Mouse (Mus musculus) CH12.LX (cell line): ENCODE results near the gene Iars. TPM values are rescaled to one million over a fixed set of nuclear protein-coding genes. Genes with fewer than 3 reads are reported as not detected.

Source experiments
- DNase-seq: peaks from one replicate; pipeline ENCODE4 v3.0.0-alpha.2; 2013; ENCODE audit errors: extremely low read depth
- H3K27ac ChIP-seq: 2 replicates; pipeline ENCODE4 v1.5.1; 2012; ENCODE audit warnings: low read depth, mild to moderate bottlenecking, control low read depth, moderate library complexity; ENCODE audit not compliant: insufficient read depth
- H3K27me3 ChIP-seq: replicated peaks from 2 replicates; pipeline ENCODE3; 2012; ENCODE audit warnings: inconsistent platforms
- H3K36me3 ChIP-seq, 2 experiments: replicated peaks in 1 of 2; 2 replicates each; pipeline versions ENCODE3 to v1.6.1; 2012; ENCODE audit warnings: inconsistent platforms in 1 of 2, low read length in 1 of 2, mild to moderate bottlenecking in 1 of 2, mixed read lengths in 1 of 2, moderate library complexity in 1 of 2; ENCODE audit not compliant: control insufficient read depth in 1 of 2, insufficient read depth in 1 of 2
- H3K4me1 ChIP-seq, 2 experiments: 2 replicates each; pipeline ENCODE4 v1.6.1; 2012; ENCODE audit warnings: inconsistent platforms in 1 of 2, moderate library complexity in 1 of 2; ENCODE audit not compliant: insufficient read depth in 2 of 2, control insufficient read depth in 1 of 2
- H3K4me2 ChIP-seq: 2 replicates; pipeline ENCODE4 v1.6.1; 2012; ENCODE audit warnings: low read depth, mild to moderate bottlenecking, control low read depth; ENCODE audit not compliant: poor library complexity, insufficient read depth, severe bottlenecking
- H3K4me3 ChIP-seq, 3 experiments: fragments of 150-350 bp in 1 of 3; sonication (generic) in 1 of 3; replicated peaks in 1 of 3; 2 replicates each; pipeline versions ENCODE3 to v1.5.1; 2011 to 2012; ENCODE audit warnings: low read depth in 2 of 3, low read length in 2 of 3, mild to moderate bottlenecking in 2 of 3, moderate library complexity in 2 of 3, control low read depth in 1 of 3, improper control_type of control experiment in 1 of 3, inconsistent platforms in 1 of 3, mixed read lengths in 1 of 3; ENCODE audit not compliant: poor library complexity in 1 of 3
- H3K79me2 ChIP-seq: replicated peaks from 2 replicates; pipeline ENCODE4 v1.6.1; 2012; ENCODE audit warnings: mild to moderate bottlenecking, moderate library complexity; ENCODE audit not compliant: control insufficient read depth, poor library complexity, insufficient read depth, severe bottlenecking; ENCODE audit errors: extremely low read depth
- H3K9ac ChIP-seq: 2 replicates; pipeline ENCODE4 v1.6.1; 2012; ENCODE audit warnings: low read depth, mild to moderate bottlenecking, control low read depth, moderate library complexity; ENCODE audit not compliant: insufficient read depth
- H3K9me3 ChIP-seq: replicated peaks from 2 replicates; pipeline ENCODE3; 2012; ENCODE audit warnings: low read length, inconsistent platforms, mixed read lengths
- CHD1 ChIP-seq: IDR thresholded peaks from 2 replicates; pipeline ENCODE4 v1.6.1; 2012; ENCODE audit warnings: low read depth, low read length, improper control_type of control experiment, inconsistent platforms
- CHD2 ChIP-seq: IDR thresholded peaks from 2 replicates; pipeline ENCODE4 v1.6.1; 2011; ENCODE audit warnings: low read length, improper control_type of control experiment
- E2F4 ChIP-seq: IDR thresholded peaks from 2 replicates; pipeline ENCODE4 v1.6.1; 2011; ENCODE audit warnings: low read depth, low read length, improper control_type of control experiment; ENCODE audit not compliant: insufficient replicate concordance
- ELF1 ChIP-seq: IDR thresholded peaks from 2 replicates; pipeline ENCODE4 v1.6.1; 2014; ENCODE audit warnings: low read depth, mild to moderate bottlenecking, inconsistent platforms, low read length, improper control_type of control experiment
- EP300 ChIP-seq: IDR thresholded peaks from 2 replicates; pipeline ENCODE4 v1.6.1; 2011; ENCODE audit warnings: low read length, improper control_type of control experiment
- ETS1 ChIP-seq: conservative IDR thresholded peaks from 2 replicates; pipeline ENCODE4 v1.6.1; 2012; ENCODE audit warnings: low read depth, mild to moderate bottlenecking, inconsistent platforms, low read length, improper control_type of control experiment, moderate library complexity
- JUN ChIP-seq: IDR thresholded peaks from 2 replicates; pipeline ENCODE4 v1.6.1; 2011; ENCODE audit warnings: low read depth, mild to moderate bottlenecking, low read length, improper control_type of control experiment, moderate library complexity; ENCODE audit not compliant: insufficient read depth
- JUND ChIP-seq: conservative IDR thresholded peaks from 2 replicates; pipeline ENCODE4 v1.6.1; 2011; ENCODE audit warnings: low read depth, low read length, improper control_type of control experiment
- KAT2A ChIP-seq: IDR thresholded peaks from 2 replicates; pipeline ENCODE4 v1.6.1; 2012; ENCODE audit warnings: low read length, improper control_type of control experiment, inconsistent platforms; ENCODE audit not compliant: insufficient replicate concordance
- MAFK ChIP-seq: IDR thresholded peaks from 2 replicates; pipeline ENCODE4 v1.6.1; 2011; ENCODE audit warnings: low read length, improper control_type of control experiment; ENCODE audit not compliant: insufficient replicate concordance
- MAZ ChIP-seq: IDR thresholded peaks from 2 replicates; pipeline ENCODE4 v1.6.1; 2012; ENCODE audit warnings: low read depth, mild to moderate bottlenecking, inconsistent platforms, low read length, improper control_type of control experiment, moderate library complexity
- MXI1 ChIP-seq: IDR thresholded peaks from 2 replicates; pipeline ENCODE4 v1.6.1; 2011; ENCODE audit warnings: mild to moderate bottlenecking, low read depth, low read length, improper control_type of control experiment
- MYC ChIP-seq: IDR thresholded peaks from 2 replicates; pipeline ENCODE4 v1.6.1; 2011; ENCODE audit warnings: low read depth, mild to moderate bottlenecking, improper control_type of control experiment, low read length
- NRF1 ChIP-seq: IDR thresholded peaks from 2 replicates; pipeline ENCODE4 v1.6.1; 2014; ENCODE audit warnings: low read depth, mild to moderate bottlenecking, inconsistent platforms, low read length, improper control_type of control experiment, moderate library complexity
- POLR2A ChIP-seq: IDR thresholded peaks from 2 replicates; pipeline ENCODE4 v1.6.1; 2011; ENCODE audit warnings: low read depth, mild to moderate bottlenecking, improper control_type of control experiment, low read length
- RAD21 ChIP-seq: IDR thresholded peaks from 2 replicates; pipeline ENCODE4 v1.6.1; 2011; ENCODE audit warnings: low read depth, mild to moderate bottlenecking, low read length, improper control_type of control experiment, moderate library complexity
- RCOR1 ChIP-seq: conservative IDR thresholded peaks from 2 replicates; pipeline ENCODE4 v1.6.1; 2012; ENCODE audit warnings: low read depth, mild to moderate bottlenecking, inconsistent platforms, low read length, improper control_type of control experiment
- SIN3A ChIP-seq: IDR thresholded peaks from 2 replicates; pipeline ENCODE4 v1.6.1; 2012; ENCODE audit warnings: low read length, improper control_type of control experiment, inconsistent platforms
- TBP ChIP-seq: conservative IDR thresholded peaks from 2 replicates; pipeline ENCODE4 v1.6.1; 2011; ENCODE audit warnings: low read depth, low read length, improper control_type of control experiment
- TCF12 ChIP-seq: IDR thresholded peaks from 2 replicates; pipeline ENCODE4 v1.6.1; 2014; ENCODE audit warnings: low read depth, mild to moderate bottlenecking, inconsistent platforms, low read length, improper control_type of control experiment
- USF1 ChIP-seq: IDR thresholded peaks from 2 replicates; pipeline ENCODE4 v1.6.1; 2014; ENCODE audit warnings: low read depth, mild to moderate bottlenecking, inconsistent platforms, low read length, improper control_type of control experiment
- USF2 ChIP-seq: conservative IDR thresholded peaks from 2 replicates; pipeline ENCODE4 v1.6.1; 2011; ENCODE audit warnings: low read depth, low read length, improper control_type of control experiment
- ZC3H11A ChIP-seq: IDR thresholded peaks from 2 replicates; pipeline ENCODE4 v1.6.1; 2012; ENCODE audit warnings: low read depth, mild to moderate bottlenecking, inconsistent platforms, low read length, improper control_type of control experiment
- ZMIZ1 ChIP-seq: IDR thresholded peaks from 2 replicates; pipeline ENCODE4 v1.6.1; 2012; ENCODE audit warnings: low read depth, mild to moderate bottlenecking, inconsistent platforms, low read length, improper control_type of control experiment
- ZNF384 ChIP-seq: IDR thresholded peaks from 2 replicates; pipeline ENCODE4 v1.6.1; 2012; ENCODE audit warnings: low read depth, low read length, improper control_type of control experiment, inconsistent platforms
- dilution Hi-C: fragments of 300-500 bp; cut with MboI; formaldehyde crosslinking; loops from 2 replicates; pipeline ENCODE4 v1.14.3; 2020; ENCODE audit warnings: low sequenced_read_pairs; ENCODE audit not compliant: extremely low pct_unique_long_range_greater_than_20kb, extremely low pct_ligation_motif_present
- in situ Hi-C: fragments of 300-500 bp; cut with MboI; formaldehyde crosslinking; loops from 3 replicates; pipeline ENCODE4 v1.14.3; 2019; ENCODE audit warnings: low sequenced_read_pairs, low pct_ligation_motif_present, low pct_unique_long_range_greater_than_20kb, mixed read lengths
- polyA plus RNA-seq: library from polyadenylated mRNA; unstranded; fragments of >175 nt; gene quantifications from 2 replicates; pipeline ENCODE4 v1.2.1, GENCODE M21; 2012; ENCODE audit warnings: low read depth; ENCODE audit not compliant: insufficient read length
- total RNA-seq, 2 experiments: library from RNA; depleted of rRNA; stranded (reverse); fragments of 300-350 nt in 1 of 2; fragments of >200 nt in 1 of 2; gene quantifications; 2 replicates each; pipeline ENCODE4 v1.2.3; 2012 to 2014

Gene Iars
- total and polyA plus RNA-seq, 3 experiments = 88.2 to 160 (median 141) TPM

- dilution Hi-C loops (no loop called here), in situ Hi-C loops (no loop called here)
- no peaks in the 10 kb centered on the region for H3K27me3 ChIP-seq
- H3K36me3 ChIP-seq = peaks cover 19 to 55% of the 10 kb centered on the region in 2 experiments
- H3K9ac ChIP-seq = peak overlapping the region; percentile 84
- H3K4me3 ChIP-seq = peak overlapping the region; percentile 75 to 89 (median 83)
- TF ChIP-seq ETS1 (no peak), EP300 (no peak), USF1 (no peak), TCF12 (no peak)
- H3K27ac ChIP-seq = peak overlapping the region; percentile 47; the same call in 1 of the 2 replicates
- no peak for DNase-seq
- peaks cover 54% of the 10 kb centered on the region for H3K79me2 ChIP-seq
- no peaks in the 10 kb centered on the region for H3K9me3 ChIP-seq
- H3K4me2 ChIP-seq = no peak overlapping the region; the same call in 1 of the 2 replicates
- peaks cover 4 to 31% of the 10 kb centered on the region in 2 experiments; a peak in 3 of 4 replicates for H3K4me1 ChIP-seq
Observed at GRCm38 (mm10) chr13:49682233-49682846, 440 bp downstream of the Iars start.

- Histone ChIP-seq H3K36me3 (peaks cover 31 to 58% of the 10 kb centered on the region in 2 experiments), H3K9ac (peak overlapping the region; percentile 84; the same call in 1 of the 2 replicates), H3K27me3 (no peaks in the 10 kb centered on the region), H3K4me1 (peaks cover 4 to 31% of the 10 kb centered on the region in 2 experiments; a peak in 3 of 4 replicates), H3K9me3 (no peaks in the 10 kb centered on the region), H3K27ac (no peak overlapping the region; the same call in 1 of the 2 replicates), H3K4me3 (peak overlapping the region in 2 of 3 experiments; percentile 75 to 83), H3K79me2 (peaks cover 70% of the 10 kb centered on the region), H3K4me2 (peak overlapping the region; percentile 58)
- TF ChIP-seq MAFK = no peak
- TF ChIP-seq USF2 = no peak
- TF ChIP-seq E2F4 = no peak
- TF ChIP-seq POLR2A = no peak
- no peak for TF ChIP-seq NRF1
- no peak for TF ChIP-seq JUND
- dilution Hi-C loops = no loop called here
- no peak for DNase-seq
- in situ Hi-C loops = no loop called here
Observed at GRCm38 (mm10) chr13:49684266-49684665, 2.4 kb downstream of the Iars start.

- TF ChIP-seq JUN (no peak), ZC3H11A (no peak), ELF1 (no peak), RCOR1 (no peak), MAZ (no peak), KAT2A (no peak), EP300 (no peak), ZMIZ1 (no peak), MXI1 (no peak), MYC (no peak), ZNF384 (no peak), TBP (no peak), E2F4 (no peak), SIN3A (no peak), NRF1 (no peak), RAD21 (no peak), JUND (no peak), CHD2 (no peak), CHD1 (no peak)
- Histone ChIP-seq H3K27ac (no peak overlapping the region), H3K4me3 (no peak overlapping the region), H3K9me3 (no peaks in the 10 kb centered on the region), H3K36me3 (peaks cover 61 to 74% of the 10 kb centered on the region in 2 experiments), H3K27me3 (no peaks in the 10 kb centered on the region), H3K4me1 (peaks cover 0 to 5% of the 10 kb centered on the region in 2 experiments; a peak in 2 of 4 replicates), H3K4me2 (no peak overlapping the region), H3K79me2 (peaks cover 49% of the 10 kb centered on the region), H3K9ac (no peak overlapping the region)
- in situ Hi-C loops = no loop called here
- no peak for DNase-seq
- dilution Hi-C loops = no loop called here
Observed at GRCm38 (mm10) chr13:49691056-49691455, 9.2 kb downstream of the Iars start.
